Mouse (Mus musculus): ENCODE measurements around the gene Alpk3. TPM values are rescaled to one million over a fixed set of nuclear protein-coding genes. Genes with fewer than 3 reads are reported as not detected.
A peak's percentile ranks its signal among the peaks of the same experiment; 100 is the strongest.
"Not testable (repeated sequence)": the region's sequence is repeated elsewhere in the genome, so short reads cannot be mapped to it uniquely, and the experiment has no call there.

Alpk3 gene
- polyA plus RNA-seq, 1 experiment from 2014 or later = 0.08 TPM

DNA sequence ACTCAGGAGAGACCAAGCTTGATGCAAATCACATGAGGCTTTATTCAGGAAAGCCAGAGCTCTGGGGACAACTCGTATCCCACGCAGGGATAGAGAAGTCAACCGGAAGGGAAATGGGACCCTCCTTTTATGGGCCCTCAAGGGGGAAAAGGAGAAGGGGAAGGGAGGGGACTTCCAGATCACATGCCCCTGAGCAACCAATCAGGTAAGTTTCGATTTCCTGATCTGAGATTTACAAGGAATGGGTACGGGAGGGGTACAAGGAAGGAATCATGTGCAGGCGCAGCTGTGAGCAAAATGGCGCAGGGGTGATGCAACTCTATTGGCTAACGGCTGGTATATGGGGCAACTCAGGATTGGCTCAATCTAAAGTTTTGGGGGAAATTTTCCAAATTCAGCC, 93.8 kb downstream of the Alpk3 start:
- Histone ChIP-seq H3K36me3 (replicated peaks; ENCODE audit: insufficient read depth, low read length) (no peaks in the 10 kb centered on the region), H3K4me3 (ENCODE audit: low read depth, low read length) (no peak overlapping the region), H3K27ac (ENCODE audit: low read depth) (no peak overlapping the region), H3K4me1 (ENCODE audit: insufficient read depth) (0 out of 2 replicates have a peak, but pooled peaks cover 5% of the 10 kb centered on the region), H3K4me2 (ENCODE audit: low read depth, low read length) (no peak overlapping the region), H3K27me3 (ENCODE audit: insufficient read depth, low read length) (no peaks in the 10 kb centered on the region), H3K9ac (replicated peaks) (no peak overlapping the region), H3K9me3 (ENCODE audit: low read length) (no peaks in the 10 kb centered on the region; the same call in 1 of the 2 replicates)
- 89% methylated on average over 8 of the region's 8 CpGs for WGBS (ENCODE audit: insufficient replicate concordance)
- DNase-seq (no peak), ATAC-seq (no peak)
- TF ChIP-seq CTCF (IDR thresholded peaks at IDR 0.05; ENCODE audit: low read depth) (no peak), EP300 (IDR thresholded peaks at IDR 0.05; ENCODE audit: low read depth) (no peak)

DNA sequence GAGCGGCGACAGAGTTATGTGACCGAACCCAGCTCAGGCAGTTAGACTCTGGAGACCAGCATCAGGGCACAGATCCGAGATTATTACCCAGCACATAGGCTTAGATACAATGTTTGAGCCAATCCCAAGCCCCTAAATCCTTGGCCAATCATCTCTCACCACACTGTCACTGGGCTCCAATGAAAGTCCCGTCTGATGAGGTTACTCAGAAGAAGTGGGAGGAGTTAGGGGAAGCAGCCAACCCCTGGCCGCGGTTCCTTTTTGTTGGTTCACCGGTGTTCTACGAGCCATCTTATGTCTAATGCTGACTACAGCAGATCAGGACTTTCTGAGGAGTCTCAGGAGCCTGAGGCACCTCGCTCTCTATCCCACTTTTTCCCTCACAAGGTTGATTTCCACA, 94.9 kb downstream of the Alpk3 start:
- DNase-seq (no peak), ATAC-seq (no peak)
- no peak overlapping the region for H3K27ac ChIP-seq (ENCODE audit: low read depth)
- WGBS (ENCODE audit: insufficient replicate concordance) = 89% methylated on average over 10 of the region's 10 CpGs
- H3K4me3 ChIP-seq (ENCODE audit: low read depth, low read length) = no peak overlapping the region
- H3K9me3 ChIP-seq (ENCODE audit: low read length) = no peaks in the 10 kb centered on the region; the same call in 1 of the 2 replicates
- H3K4me2 ChIP-seq (ENCODE audit: low read depth, low read length) = no peak overlapping the region
- no peaks in the 10 kb centered on the region for H3K36me3 ChIP-seq (replicated peaks; ENCODE audit: insufficient read depth, low read length)
- 0 out of 2 replicates have a peak, but pooled peaks cover 5% of the 10 kb centered on the region for H3K4me1 ChIP-seq (ENCODE audit: insufficient read depth)
- H3K27me3 ChIP-seq (ENCODE audit: insufficient read depth, low read length) = no peaks in the 10 kb centered on the region
- TF ChIP-seq CTCF (IDR thresholded peaks at IDR 0.05; ENCODE audit: low read depth) = no peak
- TF ChIP-seq EP300 (IDR thresholded peaks at IDR 0.05; ENCODE audit: low read depth) = no peak
- H3K9ac ChIP-seq (replicated peaks) = no peak overlapping the region

- H3K27me3 ChIP-seq (ENCODE audit: insufficient read depth, low read length) = no peaks in the 10 kb centered on the region
- DNase-seq (no peak), ATAC-seq (no peak)
- no peak overlapping the region for H3K9ac ChIP-seq (replicated peaks)
- H3K4me2 ChIP-seq (ENCODE audit: low read depth, low read length) = no peak overlapping the region
- 0 out of 2 replicates have a peak, but pooled peaks cover 5% of the 10 kb centered on the region for H3K4me1 ChIP-seq (ENCODE audit: insufficient read depth)
- no peak overlapping the region for H3K27ac ChIP-seq (ENCODE audit: low read depth)
- H3K4me3 ChIP-seq (ENCODE audit: low read depth, low read length) = no peak overlapping the region
- no peaks in the 10 kb centered on the region for H3K36me3 ChIP-seq (replicated peaks; ENCODE audit: insufficient read depth, low read length)
- TF ChIP-seq CTCF (IDR thresholded peaks at IDR 0.05; ENCODE audit: low read depth) = no peak
- no peak for TF ChIP-seq EP300 (IDR thresholded peaks at IDR 0.05; ENCODE audit: low read depth)
- H3K9me3 ChIP-seq (ENCODE audit: low read length) = no peaks in the 10 kb centered on the region; the same call in 1 of the 2 replicates
- 74% methylated on average over 7 of the region's 7 CpGs for WGBS (ENCODE audit: insufficient replicate concordance)
Observed at GRCm38 (mm10) chr7:81152826-81153225, 95.4 kb downstream of the Alpk3 start.

- Histone ChIP-seq H3K9me3 (ENCODE audit: low read length) (no peaks in the 10 kb centered on the region; the same call in 1 of the 2 replicates), H3K4me2 (ENCODE audit: low read depth, low read length) (no peak overlapping the region), H3K9ac (replicated peaks) (no peak overlapping the region), H3K4me1 (ENCODE audit: insufficient read depth) (0 out of 2 replicates have a peak, but pooled peaks cover 5% of the 10 kb centered on the region), H3K4me3 (ENCODE audit: low read depth, low read length) (no peak overlapping the region), H3K27me3 (ENCODE audit: insufficient read depth, low read length) (no peaks in the 10 kb centered on the region), H3K36me3 (replicated peaks; ENCODE audit: insufficient read depth, low read length) (no peaks in the 10 kb centered on the region), H3K27ac (ENCODE audit: low read depth) (no peak overlapping the region)
- ATAC-seq (no peak), DNase-seq (no peak)
- TF ChIP-seq EP300 (IDR thresholded peaks at IDR 0.05; ENCODE audit: low read depth) (no peak), CTCF (IDR thresholded peaks at IDR 0.05; ENCODE audit: low read depth) (no peak)
- 76% methylated on average over 6 of the region's 6 CpGs for WGBS (ENCODE audit: insufficient replicate concordance)
Observed at GRCm38 (mm10) chr7:81153327-81153726, 95.9 kb downstream of the Alpk3 start.

DNA sequence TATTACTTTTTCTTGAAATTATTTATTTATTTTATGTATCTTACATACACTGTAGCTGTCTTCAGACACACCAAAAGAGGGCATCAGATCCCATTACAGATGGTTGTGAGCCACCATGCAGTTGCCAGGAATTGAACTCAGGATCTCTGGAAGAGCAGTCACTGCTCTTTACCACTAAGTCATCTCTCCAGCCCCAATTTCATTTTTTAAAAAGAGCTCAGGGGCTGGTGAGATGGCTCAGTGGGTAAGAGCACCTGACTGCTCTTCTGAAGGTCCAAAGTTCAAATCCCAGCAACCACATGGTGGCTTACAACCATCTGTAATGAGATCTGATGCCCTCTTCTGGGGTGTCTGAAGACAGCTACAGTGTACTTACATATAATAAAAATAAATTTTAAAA, 96.8 kb downstream of the Alpk3 start:
- DNase-seq; H3K4me2 ChIP-seq (ENCODE audit: low read depth, low read length); H3K4me1 ChIP-seq (ENCODE audit: insufficient read depth); H3K27me3 ChIP-seq (ENCODE audit: insufficient read depth, low read length); H3K36me3 ChIP-seq (replicated peaks; ENCODE audit: insufficient read depth, low read length); H3K4me3 ChIP-seq (ENCODE audit: low read depth, low read length); H3K27ac ChIP-seq (ENCODE audit: low read depth); H3K9me3 ChIP-seq (ENCODE audit: low read length); H3K9ac ChIP-seq (replicated peaks); ATAC-seq: not testable (repeated sequence)

DNA sequence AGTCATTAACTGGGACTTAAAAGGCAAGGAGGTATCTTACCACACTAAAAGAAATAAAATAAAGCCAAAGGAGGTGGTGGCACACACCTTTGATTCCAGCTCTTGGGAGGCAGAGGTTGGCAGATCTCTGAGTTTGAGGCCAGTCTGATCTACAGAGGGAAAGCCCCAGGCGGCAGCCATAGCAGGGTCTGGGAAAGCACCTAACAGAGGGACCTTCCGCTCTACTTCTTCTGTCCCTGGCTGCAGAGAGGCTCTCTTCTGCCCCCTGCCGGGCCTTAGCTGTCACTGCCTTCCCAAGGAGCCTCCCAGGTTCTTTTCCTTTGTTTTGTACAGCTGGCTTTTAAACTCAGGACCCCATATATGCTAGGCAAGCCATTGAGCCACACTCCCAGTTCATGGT, 97.6 kb downstream of the Alpk3 start:
- H3K27me3 ChIP-seq (ENCODE audit: insufficient read depth, low read length) = no peaks in the 10 kb centered on the region
- H3K9me3 ChIP-seq (ENCODE audit: low read length) = no peaks in the 10 kb centered on the region; the same call in 1 of the 2 replicates
- H3K36me3 ChIP-seq (replicated peaks; ENCODE audit: insufficient read depth, low read length) = no peaks in the 10 kb centered on the region
- DNase-seq (peak; percentile 67), ATAC-seq (peak; percentile 78)
- TF ChIP-seq EP300 (IDR thresholded peaks at IDR 0.05; ENCODE audit: low read depth) (no peak), CTCF (IDR thresholded peaks at IDR 0.05; ENCODE audit: low read depth) (peak; percentile 93)
- no peak overlapping the region for H3K27ac ChIP-seq (ENCODE audit: low read depth)
- no peak overlapping the region for H3K9ac ChIP-seq (replicated peaks)
- 4% methylated on average over 3 of the region's 3 CpGs for WGBS (ENCODE audit: insufficient replicate concordance)
- no peak overlapping the region for H3K4me2 ChIP-seq (ENCODE audit: low read depth, low read length)
- 0 out of 2 replicates have a peak, but pooled peaks cover 4% of the 10 kb centered on the region for H3K4me1 ChIP-seq (ENCODE audit: insufficient read depth)
- H3K4me3 ChIP-seq (ENCODE audit: low read depth, low read length) = no peak overlapping the region

Other genes starting within 250 kb of the Alpk3 start
- gene Iqgap1, start 231.6 kb upstream of the Alpk3 start, polyA plus RNA-seq (2015; fragmentation: Nextera tagmentation; extraction: Ambion mirVana) = 10.8 and 13.6 TPM in 2 replicates
- 0.43 and 0.47 TPM in 2 replicates for gene Zscan2, start 196.7 kb upstream of the Alpk3 start, polyA plus RNA-seq (2015; fragmentation: Nextera tagmentation; extraction: Ambion mirVana)
- 10.1 and 13.6 TPM in 2 replicates for gene Wdr73, start 156.3 kb upstream of the Alpk3 start, polyA plus RNA-seq (2015; fragmentation: Nextera tagmentation; extraction: Ambion mirVana)
- gene Nmb, start 152.5 kb upstream of the Alpk3 start, polyA plus RNA-seq (2015; fragmentation: Nextera tagmentation; extraction: Ambion mirVana) = 1.4 and 1.7 TPM in 2 replicates
- gene Sec11a, start 109.8 kb upstream of the Alpk3 start, polyA plus RNA-seq (2015; fragmentation: Nextera tagmentation; extraction: Ambion mirVana) = 82.0 and 89.4 TPM in 2 replicates
- gene Zfp592, start 63.9 kb upstream of the Alpk3 start, polyA plus RNA-seq (2015; fragmentation: Nextera tagmentation; extraction: Ambion mirVana) = 3.1 and 4.3 TPM in 2 replicates
- 0.09 and 0.11 TPM in 2 replicates for gene Slc28a1, start 57.2 kb downstream of the Alpk3 start, polyA plus RNA-seq (2015; fragmentation: Nextera tagmentation; extraction: Ambion mirVana)
- gene Pde8a, start 156.0 kb downstream of the Alpk3 start, polyA plus RNA-seq (2015; fragmentation: Nextera tagmentation; extraction: Ambion mirVana) = 3.1 and 3.4 TPM in 2 replicates